Mouse (Mus musculus): ENCODE results near the gene 4930544D05Rik. TPM values are rescaled to one million over a fixed set of nuclear protein-coding genes. Genes with fewer than 3 reads are reported as not detected.

The 4930544D05Rik gene
- polyA plus RNA-seq (2014; fragmentation: Illumina TruSeq; extraction: RNeasy Lipid Tissue Mini Kit (QIAGEN cat#74804); ENCODE audit: low read depth, low replicate concordance): not detected

GRCm38 (mm10) chr11:70615516-70616093 is at the start of gene 4930544D05Rik:
4930544D05Rik (plus strand) TSS chr11:70615848.

GRCm38 (mm10) chr11:70619101-70619500 is 3.5 kb downstream of the 4930544D05Rik start, which contains the start of gene Chrne:
Chrne (minus strand) TSS chr11:70619216.

GRCm38 (mm10) chr11:70638714-70639278 is 23.1 kb downstream of the 4930544D05Rik start, which contains the start of gene Gp1ba:
Gp1ba (plus strand) TSS chr11:70639122.

GRCm38 (mm10) chr11:70646691-70647650 is 31.3 kb downstream of the 4930544D05Rik start, which contains the start of the genes Rnf167 and Slc25a11:
Rnf167 (plus strand) TSS chr11:70647235.
Slc25a11 (minus strand) TSS chr11:70647479.

GRCm38 (mm10) chr11:70654198-70654922 is 38.7 kb downstream of the 4930544D05Rik start, which contains the start of gene Pfn1:
Pfn1 (minus strand) TSS chr11:70654644.

GRCm38 (mm10) chr11:70656964-70657363 is 41.3 kb downstream of the 4930544D05Rik start, which contains the start of gene Eno3:
Eno3 (plus strand) TSS chr11:70657202.

Other genes with a start within 250 kb of the 4930544D05Rik start
- 6.3 TPM for gene Pelp1, start 205.8 kb upstream of the 4930544D05Rik start, polyA plus RNA-seq (2014; fragmentation: Illumina TruSeq; extraction: RNeasy Lipid Tissue Mini Kit (QIAGEN cat#74804); ENCODE audit: low read depth, low replicate concordance)
- gene Arrb2, start 183.2 kb upstream of the 4930544D05Rik start, polyA plus RNA-seq (2014; fragmentation: Illumina TruSeq; extraction: RNeasy Lipid Tissue Mini Kit (QIAGEN cat#74804); ENCODE audit: low read depth, low replicate concordance): 0.47 TPM
- gene Med11, start 163.9 kb upstream of the 4930544D05Rik start, polyA plus RNA-seq (2014; fragmentation: Illumina TruSeq; extraction: RNeasy Lipid Tissue Mini Kit (QIAGEN cat#74804); ENCODE audit: low read depth, low replicate concordance): 8.1 TPM
- 0.28 TPM for gene Zmynd15, start 156.4 kb upstream of the 4930544D05Rik start, polyA plus RNA-seq (2014; fragmentation: Illumina TruSeq; extraction: RNeasy Lipid Tissue Mini Kit (QIAGEN cat#74804); ENCODE audit: low read depth, low replicate concordance)
- 12.0 TPM for gene Cxcl16, start 155.9 kb upstream of the 4930544D05Rik start, polyA plus RNA-seq (2014; fragmentation: Illumina TruSeq; extraction: RNeasy Lipid Tissue Mini Kit (QIAGEN cat#74804); ENCODE audit: low read depth, low replicate concordance)
- 1.6 TPM for gene Tm4sf5, start 110.6 kb upstream of the 4930544D05Rik start, polyA plus RNA-seq (2014; fragmentation: Illumina TruSeq; extraction: RNeasy Lipid Tissue Mini Kit (QIAGEN cat#74804); ENCODE audit: low read depth, low replicate concordance)
- not detected for gene Vmo1, start 101.2 kb upstream of the 4930544D05Rik start, polyA plus RNA-seq (2014; fragmentation: Illumina TruSeq; extraction: RNeasy Lipid Tissue Mini Kit (QIAGEN cat#74804); ENCODE audit: low read depth, low replicate concordance)
- gene Gltpd2, start 96.7 kb upstream of the 4930544D05Rik start, polyA plus RNA-seq (2014; fragmentation: Illumina TruSeq; extraction: RNeasy Lipid Tissue Mini Kit (QIAGEN cat#74804); ENCODE audit: low read depth, low replicate concordance): not detected
- 16.2 TPM for gene Psmb6, start 90.5 kb upstream of the 4930544D05Rik start, polyA plus RNA-seq (2014; fragmentation: Illumina TruSeq; extraction: RNeasy Lipid Tissue Mini Kit (QIAGEN cat#74804); ENCODE audit: low read depth, low replicate concordance)
- not detected for gene Gm40193, start 82.9 kb upstream of the 4930544D05Rik start, polyA plus RNA-seq (2014; fragmentation: Illumina TruSeq; extraction: RNeasy Lipid Tissue Mini Kit (QIAGEN cat#74804); ENCODE audit: low read depth, low replicate concordance)
- gene Pld2, start 75.8 kb upstream of the 4930544D05Rik start, polyA plus RNA-seq (2014; fragmentation: Illumina TruSeq; extraction: RNeasy Lipid Tissue Mini Kit (QIAGEN cat#74804); ENCODE audit: low read depth, low replicate concordance): 0.85 TPM
- 4.6 TPM for gene Mink1, start 53.0 kb upstream of the 4930544D05Rik start, polyA plus RNA-seq (2014; fragmentation: Illumina TruSeq; extraction: RNeasy Lipid Tissue Mini Kit (QIAGEN cat#74804); ENCODE audit: low read depth, low replicate concordance)
- not detected for gene Chrne, start 3.4 kb downstream of the 4930544D05Rik start, polyA plus RNA-seq (2014; fragmentation: Illumina TruSeq; extraction: RNeasy Lipid Tissue Mini Kit (QIAGEN cat#74804); ENCODE audit: low read depth, low replicate concordance)
- gene Gp1ba, start 23.3 kb downstream of the 4930544D05Rik start, polyA plus RNA-seq (2014; fragmentation: Illumina TruSeq; extraction: RNeasy Lipid Tissue Mini Kit (QIAGEN cat#74804); ENCODE audit: low read depth, low replicate concordance): not detected
- gene Rnf167, start 31.4 kb downstream of the 4930544D05Rik start, polyA plus RNA-seq (2014; fragmentation: Illumina TruSeq; extraction: RNeasy Lipid Tissue Mini Kit (QIAGEN cat#74804); ENCODE audit: low read depth, low replicate concordance): 43.3 TPM
- gene Slc25a11, start 31.6 kb downstream of the 4930544D05Rik start, polyA plus RNA-seq (2014; fragmentation: Illumina TruSeq; extraction: RNeasy Lipid Tissue Mini Kit (QIAGEN cat#74804); ENCODE audit: low read depth, low replicate concordance): 26.7 TPM
- 141 TPM for gene Pfn1, start 38.8 kb downstream of the 4930544D05Rik start, polyA plus RNA-seq (2014; fragmentation: Illumina TruSeq; extraction: RNeasy Lipid Tissue Mini Kit (QIAGEN cat#74804); ENCODE audit: low read depth, low replicate concordance)
- 22.6 TPM for gene Eno3, start 41.4 kb downstream of the 4930544D05Rik start, polyA plus RNA-seq (2014; fragmentation: Illumina TruSeq; extraction: RNeasy Lipid Tissue Mini Kit (QIAGEN cat#74804); ENCODE audit: low read depth, low replicate concordance)
- 18.2 TPM for gene Spag7, start 53.6 kb downstream of the 4930544D05Rik start, polyA plus RNA-seq (2014; fragmentation: Illumina TruSeq; extraction: RNeasy Lipid Tissue Mini Kit (QIAGEN cat#74804); ENCODE audit: low read depth, low replicate concordance)
- gene Camta2, start 72.3 kb downstream of the 4930544D05Rik start, polyA plus RNA-seq (2014; fragmentation: Illumina TruSeq; extraction: RNeasy Lipid Tissue Mini Kit (QIAGEN cat#74804); ENCODE audit: low read depth, low replicate concordance): 2.2 TPM
- 0.85 TPM for gene Inca1, start 84.3 kb downstream of the 4930544D05Rik start, polyA plus RNA-seq (2014; fragmentation: Illumina TruSeq; extraction: RNeasy Lipid Tissue Mini Kit (QIAGEN cat#74804); ENCODE audit: low read depth, low replicate concordance)
- gene Kif1c, start 84.7 kb downstream of the 4930544D05Rik start, polyA plus RNA-seq (2014; fragmentation: Illumina TruSeq; extraction: RNeasy Lipid Tissue Mini Kit (QIAGEN cat#74804); ENCODE audit: low read depth, low replicate concordance): 24.2 TPM
- gene Zfp3, start 148.4 kb downstream of the 4930544D05Rik start, polyA plus RNA-seq (2014; fragmentation: Illumina TruSeq; extraction: RNeasy Lipid Tissue Mini Kit (QIAGEN cat#74804); ENCODE audit: low read depth, low replicate concordance): 3.8 TPM
- gene Scimp, start 196.7 kb downstream of the 4930544D05Rik start, polyA plus RNA-seq (2014; fragmentation: Illumina TruSeq; extraction: RNeasy Lipid Tissue Mini Kit (QIAGEN cat#74804); ENCODE audit: low read depth, low replicate concordance): 2.0 TPM
- 39.1 TPM for gene Rabep1, start 228.9 kb downstream of the 4930544D05Rik start, polyA plus RNA-seq (2014; fragmentation: Illumina TruSeq; extraction: RNeasy Lipid Tissue Mini Kit (QIAGEN cat#74804); ENCODE audit: low read depth, low replicate concordance)

Data from sigmoid colon, adult 10 weeks (tissue).